Mouse (Mus musculus) hindbrain, embryonic 16.5 days (tissue): Measurements from ENCODE around the gene Gm28490. TPM values are rescaled to one million over a fixed set of nuclear protein-coding genes. Genes with fewer than 3 reads are reported as not detected.
"Not testable (repeated sequence)": the region's sequence is repeated elsewhere in the genome, so short reads cannot be mapped to it uniquely, and the experiment has no call there.

Source experiments
- ATAC-seq: fragments of 200-750 bp; cut with Nextera tagmentation; 2 replicates; pipeline ENCODE4 v1.8.0; 2017; ENCODE audit warnings: moderate TSS enrichment, moderate library complexity
- H3K27ac ChIP-seq: fragments of 300-500 bp; sonication (generic); 2 replicates; pipeline ENCODE4 v1.5.1; 2014; ENCODE audit warnings: low read depth, mild to moderate bottlenecking, control low read depth, low read length, moderate library complexity
- H3K27me3 ChIP-seq: fragments of 300-500 bp; sonication (generic); replicated peaks from 2 replicates; pipeline ENCODE4 v1.6.1; 2014; ENCODE audit warnings: low read length; ENCODE audit not compliant: control insufficient read depth, insufficient read depth
- H3K36me3 ChIP-seq: fragments of 300-500 bp; sonication (generic); 2 replicates; pipeline ENCODE4 v1.6.1; 2014; ENCODE audit warnings: mild to moderate bottlenecking, low read length, moderate library complexity, mixed read lengths; ENCODE audit not compliant: control insufficient read depth, insufficient read depth
- H3K4me1 ChIP-seq: fragments of 300-500 bp; sonication (generic); 2 replicates; pipeline ENCODE4 v1.6.1; 2014; ENCODE audit warnings: low read depth, low read length; ENCODE audit not compliant: control insufficient read depth, insufficient read depth
- H3K4me2 ChIP-seq: fragments of 300-500 bp; sonication (generic); 2 replicates; pipeline ENCODE4 v1.6.1; 2014; ENCODE audit warnings: mild to moderate bottlenecking, low read length, control low read depth, moderate library complexity
- H3K4me3 ChIP-seq: fragments of 300-500 bp; sonication (generic); 2 replicates; pipeline ENCODE4 v1.5.1; 2014; ENCODE audit warnings: mild to moderate bottlenecking, low read length, control low read depth, moderate library complexity
- H3K9ac ChIP-seq: fragments of 300-500 bp; sonication (generic); 2 replicates; pipeline ENCODE4 v1.6.1; 2014; ENCODE audit warnings: low read depth, mild to moderate bottlenecking, control low read depth, low read length, moderate library complexity
- H3K9me3 ChIP-seq: fragments of 300-500 bp; sonication (generic); 2 replicates; pipeline ENCODE4 v1.6.1; 2014; ENCODE audit warnings: mild to moderate bottlenecking, low read length, moderate library complexity; ENCODE audit not compliant: control insufficient read depth
- WGBS: fragments of 180-500 bp; shearing (Covaris S2); extraction: QIAGEN DNeasy Blood & Tissue Kit; methylation state at CpG from one replicate; pipeline ENCODE4 v1.1.7; 2014; 5-methylcytosine and 5-hydroxymethylcytosine counted together
- polyA plus RNA-seq: library from polyadenylated mRNA; unstranded; fragments of >200 nt; fragmentation: Nextera tagmentation; extraction: Ambion mirVana; gene quantifications from 2 replicates; pipeline ENCODE4 v1.2.1, GENCODE M21; 2015

Gene Gm28490
- not detected in 2 replicates for polyA plus RNA-seq

GRCm38 (mm10) chrY:31634656-31635055 is at the start of gene Gm28490:
Gene Gm28490, minus strand, starts transcription at chrY:31634756.
- H3K27me3 ChIP-seq, H3K4me3 ChIP-seq, ATAC-seq, H3K36me3 ChIP-seq, H3K27ac ChIP-seq, H3K4me1 ChIP-seq, H3K9ac ChIP-seq, H3K4me2 ChIP-seq, H3K9me3 ChIP-seq: not testable (repeated sequence)
- WGBS = no CpG with 5 or more reads among the region's 8 CpGs
